ENCODE assay signal across 8 mouse cellular contexts in the genomic region with DNA sequence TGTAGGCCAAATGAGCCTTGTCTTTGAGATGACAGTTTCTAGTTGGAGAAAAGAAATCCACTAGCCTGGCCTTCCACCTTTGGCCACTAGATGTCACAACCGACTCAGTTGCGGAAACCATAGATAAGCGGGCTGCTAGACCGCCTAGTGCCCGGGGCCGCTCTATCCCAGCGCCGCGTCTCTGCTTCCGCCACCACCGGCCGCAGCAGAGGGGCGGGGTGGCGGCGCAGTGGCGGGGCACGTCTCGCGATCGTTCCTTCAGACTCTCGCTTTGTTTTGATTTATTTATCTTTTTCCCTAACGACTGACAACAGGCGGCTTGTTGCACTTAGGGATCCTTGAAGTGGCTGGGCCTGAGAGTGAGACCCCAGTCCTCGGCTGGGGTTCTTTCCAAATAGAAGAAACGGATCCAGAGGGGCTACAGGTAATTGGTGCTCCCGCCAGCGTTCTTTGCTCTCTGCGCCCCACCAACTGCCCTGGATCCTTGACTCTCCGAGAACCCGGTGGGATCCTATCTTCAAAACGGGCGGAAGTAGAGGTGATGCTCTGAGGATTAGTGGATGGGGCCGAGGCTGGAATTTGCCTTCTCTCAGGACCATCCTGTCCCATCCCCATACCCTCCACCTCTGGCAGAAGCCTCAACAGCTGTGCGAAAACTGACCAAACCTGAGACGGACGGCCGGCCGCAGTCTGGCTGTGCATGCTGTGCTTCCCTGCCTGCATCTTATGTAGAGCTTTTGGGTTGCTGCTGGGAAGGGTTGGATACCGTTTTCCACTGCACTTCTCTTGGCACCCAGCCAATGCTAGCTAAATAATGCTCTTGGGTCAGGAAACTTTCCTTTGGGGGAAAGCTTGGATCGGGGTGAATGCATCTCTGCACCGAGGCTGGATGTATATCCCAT. TPM values are rescaled to one million over a fixed set of nuclear protein-coding genes. Genes with fewer than 3 reads are reported as not detected.
A peak's percentile ranks its signal among the peaks of the same experiment; 100 is the strongest.
DNase-seq lines count a peak whose midpoint lies in the region; ATAC-seq and TF ChIP-seq lines count a peak whose summit lies in the region.

No protein-coding gene starts in this region.

- CTCF ChIA-PET in Patski (lab: Charles Lee): no interaction called here

- H3K27ac ChIP-seq in hindbrain, embryonic 13.5 days: peak overlapping the region; percentile 87

- H3K4me2 ChIP-seq in hindbrain, embryonic 13.5 days: peak overlapping the region; percentile 76

- H3K9me3 ChIP-seq in hindbrain, embryonic 13.5 days: no peaks in the 10 kb centered on the region

- in situ Hi-C loops in Patski (cut with MboI; ENCODE audit: low pct_unique_long_range_greater_than_20kb): no loop called here

- H3K9ac ChIP-seq in hindbrain, embryonic 13.5 days: peak overlapping the region; percentile 83

- peak; percentile 92 for ATAC-seq in Patski
- peak; percentile 99 for ATAC-seq in hindbrain, embryonic 13.5 days (ENCODE audit: low FRiP score)

- H3K4me3 ChIP-seq in hindbrain, embryonic 13.5 days: peak overlapping the region; percentile 60

- WGBS in hindbrain, embryonic 13.5 days: under 1% methylated on average over 41 of the region's 41 CpGs

- peak; percentile 79 for DNase-seq in Patski (ENCODE audit: low read depth, low spot score)
- peak; percentile 96 to 97 for DNase-seq in cerebellum, postnatal 14 days
- DNase-seq in frontal cortex, postnatal 14 days (ENCODE audit: low spot score in 2 of 2): peak; percentile 89 to 93
- DNase-seq in layer of hippocampus, postnatal 25 days (ENCODE audit: extremely low spot score in 1 of 2, low spot score in 1 of 2): peak; percentile 77 to 91
- DNase-seq in lung, postnatal 25 days (ENCODE audit: low spot score): peak; percentile 95
- peak; percentile 100 for DNase-seq in retina, embryonic 14.5 days (ENCODE audit: low spot score)
- DNase-seq in thymus, postnatal 4 days: peak; percentile 94

- no peaks in the 10 kb centered on the region for H3K27me3 ChIP-seq in Patski
- H3K27me3 ChIP-seq in hindbrain, embryonic 13.5 days: no peaks in the 10 kb centered on the region

- H3K36me3 ChIP-seq in hindbrain, embryonic 13.5 days: peaks cover 19% of the 10 kb centered on the region

- POLR2A ChIA-PET in Patski (lab: Charles Lee): interaction anchor here (0.6 to 1.0 kb wide), 3 partner anchors 14 to 171 kb away, joined by 3 to 8 read pairs (median 5); a partner anchor contains a TSS

- TF ChIP-seq CTCF in Patski (IDR thresholded peaks at IDR 0.05): peak; percentile 98

- peaks cover 14% of the 10 kb centered on the region for H3K4me1 ChIP-seq in hindbrain, embryonic 13.5 days (replicated peaks)

RNA-seq across cellular contexts. Expression of a gene that starts 5.3 kb away (rescaled TPM):
- 193 TPM for polyA plus RNA-seq in Patski (2021)
- polyA plus RNA-seq in hindbrain, embryonic 13.5 days (2015; fragmentation: Nextera tagmentation; extraction: Ambion mirVana): 158 and 163 TPM in 2 replicates
- 10 to 100 TPM; 75.1 to 75.8 TPM for total RNA-seq in layer of hippocampus, postnatal 25 days (2021)

RNA-seq across cellular contexts. Expression of a gene that starts 5.4 kb away (rescaled TPM):
- 142 TPM for polyA plus RNA-seq in Patski (2021)
- polyA plus RNA-seq in hindbrain, embryonic 13.5 days (2015; fragmentation: Nextera tagmentation; extraction: Ambion mirVana): 142 and 143 TPM in 2 replicates
- 100 to 1,000 TPM in 1 of 2 experiments, 10 to 100 TPM in 1; 97.3 to 102 TPM for total RNA-seq in layer of hippocampus, postnatal 25 days (2021)

RNA-seq across cellular contexts. Expression of a gene that starts 26.1 kb away (rescaled TPM):
- 7.3 TPM for polyA plus RNA-seq in Patski (2021)
- 10.9 and 12.7 TPM in 2 replicates for polyA plus RNA-seq in hindbrain, embryonic 13.5 days (2015; fragmentation: Nextera tagmentation; extraction: Ambion mirVana)
- 10 to 100 TPM; 44.3 to 55.8 TPM for total RNA-seq in layer of hippocampus, postnatal 25 days (2021)

RNA-seq across cellular contexts. Expression of a gene that starts 29.9 kb away (rescaled TPM):
- 3.3 TPM for polyA plus RNA-seq in Patski (2021)
- 0.55 TPM in 1 of 2 replicates, not detected in the other for polyA plus RNA-seq in hindbrain, embryonic 13.5 days (2015; fragmentation: Nextera tagmentation; extraction: Ambion mirVana)
- total RNA-seq in layer of hippocampus, postnatal 25 days (2021): 1 to 10 TPM; 1.2 to 1.3 TPM

RNA-seq across cellular contexts. Expression of a gene that starts 38.0 kb away (rescaled TPM):
- 137 TPM for polyA plus RNA-seq in Patski (2021)
- polyA plus RNA-seq in hindbrain, embryonic 13.5 days (2015; fragmentation: Nextera tagmentation; extraction: Ambion mirVana): 44.5 and 48.8 TPM in 2 replicates
- total RNA-seq in layer of hippocampus, postnatal 25 days (2021): 100 to 1,000 TPM in 1 of 2 experiments, 10 to 100 TPM in 1; 88.6 to 106 TPM

Comparison
In these comparisons a context has a peak if more than half of its experiments do, and no peak if none do; other contexts are left out.
1. Peak in every context shown above with its lines: DNase-seq, ATAC-seq, H3K4me3 ChIP-seq and H3K27ac ChIP-seq.